Mouse (Mus musculus): ENCODE measurements at regions not wholly inside any gene's neighbourhood (a gene's known extent, or its start where the extent isn't known, plus 50 kb on each side); places are given as distances from the start of the nearest gene placed in this dataset.
"Not testable (repeated sequence)": the region's sequence is repeated elsewhere in the genome, so short reads cannot be mapped to it uniquely, and the experiment has no call there.

DNA sequence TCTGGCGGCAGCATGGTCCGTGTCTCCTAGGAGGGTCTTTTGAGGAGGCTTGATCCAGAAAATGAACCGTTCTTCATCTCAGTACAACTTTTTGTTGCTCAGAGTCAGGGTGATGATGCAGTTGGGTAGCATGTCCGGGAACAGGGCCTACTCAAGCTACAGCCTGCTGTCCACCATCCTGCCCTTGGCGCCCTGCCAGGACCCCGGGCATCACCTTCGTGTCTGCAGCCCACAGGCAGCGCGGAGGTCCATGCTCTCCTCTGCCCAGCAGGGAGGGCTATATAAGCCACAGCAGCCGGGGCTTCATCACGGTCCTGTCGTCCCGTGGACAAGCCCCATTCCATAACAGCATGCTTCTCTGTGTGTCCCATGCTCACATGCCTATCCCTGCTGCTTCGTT lies 107.1 kb upstream of the Klf3 start:
- no peak for DNase-seq (ENCODE audit: low spot score)

DNA sequence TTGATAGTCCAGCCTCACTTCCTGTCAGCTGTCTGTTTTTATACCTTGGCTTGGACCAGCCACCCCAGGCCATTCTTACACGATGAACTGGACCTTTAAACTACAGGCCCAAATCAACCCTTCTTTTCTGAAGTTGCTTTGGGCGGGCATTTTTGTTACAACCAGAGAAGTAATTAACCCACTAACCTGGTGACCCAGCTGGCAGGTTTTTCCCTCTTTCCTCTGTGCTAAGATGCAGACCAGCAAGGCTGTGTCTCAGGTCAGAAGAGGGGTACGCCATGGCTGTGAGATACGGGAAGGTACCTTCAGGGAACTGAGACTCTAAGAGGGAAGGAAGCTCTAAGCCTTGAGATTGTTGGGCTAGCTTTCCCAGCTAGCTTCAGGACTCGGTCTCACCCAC lies 105.7 kb upstream of the Klf3 start:
- DNase-seq (ENCODE audit: low spot score) = no peak

DNA sequence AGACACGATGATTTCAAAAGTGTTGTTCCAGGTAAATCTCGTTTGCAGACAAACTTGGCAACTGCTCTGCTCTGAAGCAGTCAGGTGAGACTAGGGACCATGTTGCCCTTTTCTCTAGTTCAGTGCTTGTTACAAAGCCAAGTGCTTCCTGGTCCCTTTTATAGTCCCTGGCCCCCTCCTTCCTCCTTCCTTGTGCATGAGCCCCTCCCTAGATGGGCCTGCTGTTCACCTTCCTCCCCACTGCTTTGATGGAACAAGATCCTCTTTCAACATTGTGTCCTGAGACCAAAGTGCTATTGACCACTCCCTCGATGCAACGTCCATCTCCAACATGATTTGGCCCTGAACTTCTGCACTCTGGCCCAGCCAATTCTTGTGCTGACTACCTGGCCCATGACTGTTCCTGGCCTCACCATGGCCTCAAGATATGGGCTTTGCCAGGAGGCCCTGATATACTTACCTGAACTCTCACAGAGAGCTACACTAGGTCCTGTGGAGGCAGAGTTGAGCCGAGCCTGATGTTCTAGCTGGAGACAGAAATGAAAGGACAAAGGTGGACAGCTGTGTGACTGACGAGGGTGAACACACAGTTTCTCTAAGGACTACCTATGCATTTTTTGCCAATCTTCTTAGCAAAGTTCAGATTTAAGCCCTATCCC lies 104.6 kb upstream of the Klf3 start:
- no peak for DNase-seq (ENCODE audit: low spot score)

DNA sequence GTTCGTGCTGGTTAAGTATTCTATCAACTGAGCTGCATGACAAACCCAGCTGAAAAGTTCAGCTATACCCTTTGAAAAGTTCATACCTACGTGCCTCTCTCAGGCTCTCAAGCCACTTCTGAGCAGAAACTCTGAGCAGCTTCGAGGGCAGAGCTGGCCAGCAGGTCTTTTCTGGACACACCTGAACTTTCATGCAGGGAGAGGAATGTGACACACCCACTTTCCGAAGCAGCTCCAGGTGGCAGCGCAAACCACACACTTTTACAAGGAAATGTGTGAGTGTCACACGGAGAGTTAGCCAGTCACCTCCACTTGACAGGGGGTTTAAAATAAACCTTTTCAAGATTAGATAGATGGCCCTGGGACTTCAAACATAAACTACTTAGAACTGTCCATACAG lies 103.2 kb upstream of the Klf3 start:
- DNase-seq (ENCODE audit: low spot score) = no peak

DNA sequence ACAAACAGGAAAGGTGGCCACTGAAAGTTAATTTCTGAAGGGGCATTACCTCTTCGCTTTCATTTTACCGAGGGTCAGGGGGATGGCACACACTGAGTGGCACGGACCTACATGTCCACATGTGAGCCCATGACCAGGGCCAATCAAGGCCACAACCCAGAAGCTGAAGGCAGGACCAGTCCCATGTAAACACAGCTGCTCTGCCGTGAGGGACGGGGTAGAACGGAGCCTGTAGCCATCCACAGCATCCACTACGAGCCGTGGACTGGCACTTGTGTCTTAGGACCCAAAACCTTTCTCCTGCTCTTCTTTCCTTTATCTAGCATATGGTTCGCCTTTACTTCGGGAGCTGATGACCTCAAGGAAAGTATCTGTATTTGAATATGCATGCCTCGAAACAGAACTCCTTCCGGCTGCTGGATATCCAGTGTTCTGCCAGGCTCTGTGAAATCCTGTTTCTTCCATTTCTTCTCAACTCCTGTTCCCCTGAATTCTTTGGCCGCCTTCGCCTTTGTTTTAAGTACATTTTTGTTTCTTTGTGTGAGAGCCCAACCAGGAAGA lies 101.9 kb upstream of the Klf3 start:
- no peak for DNase-seq (ENCODE audit: low spot score)

DNA sequence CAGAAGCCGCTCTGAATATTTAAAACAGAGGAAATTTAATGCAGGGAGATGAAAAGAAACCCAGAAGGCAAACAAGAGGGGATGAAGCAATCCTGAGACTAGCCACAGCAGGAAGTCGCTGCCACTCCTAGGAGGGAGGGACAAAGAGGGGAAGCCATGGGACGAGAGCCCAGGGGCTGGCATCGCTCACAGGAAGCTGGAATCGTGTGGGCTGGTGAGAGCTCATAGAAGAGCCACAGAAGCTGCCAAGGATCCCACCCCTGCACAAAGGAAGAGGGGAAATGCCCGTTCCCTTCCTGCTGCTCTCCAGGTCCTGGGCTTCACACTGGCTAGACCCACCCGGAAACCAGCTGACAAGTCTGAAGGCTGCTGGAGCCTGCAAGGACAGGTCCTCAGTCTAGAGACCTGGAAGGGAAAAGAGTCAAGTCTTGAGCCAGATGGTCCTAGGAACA lies 101.4 kb upstream of the Klf3 start:
- peak; percentile 27 for DNase-seq (ENCODE audit: low spot score)

DNA sequence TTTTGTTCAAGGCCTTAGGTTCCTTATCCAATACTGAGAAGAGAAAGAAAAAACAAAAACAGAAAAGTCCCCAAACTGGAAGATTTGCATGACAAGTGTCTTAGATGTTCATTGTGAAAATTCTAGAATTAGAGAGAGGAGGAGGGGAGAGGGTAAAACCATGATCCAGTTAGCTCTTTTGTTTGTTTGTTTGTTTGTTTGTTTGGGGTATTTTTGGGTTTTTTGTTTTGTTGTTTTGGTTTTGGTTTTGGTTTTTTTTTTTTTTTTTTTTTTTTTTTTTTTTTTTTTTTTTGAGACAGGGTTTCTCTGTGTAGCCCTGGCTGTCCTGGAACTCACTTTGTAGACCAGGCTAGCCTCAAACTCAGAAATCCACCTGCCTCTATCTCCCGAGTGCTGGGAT lies 100.8 kb upstream of the Klf3 start:
- DNase-seq (ENCODE audit: low spot score) = not testable (repeated sequence)

DNA sequence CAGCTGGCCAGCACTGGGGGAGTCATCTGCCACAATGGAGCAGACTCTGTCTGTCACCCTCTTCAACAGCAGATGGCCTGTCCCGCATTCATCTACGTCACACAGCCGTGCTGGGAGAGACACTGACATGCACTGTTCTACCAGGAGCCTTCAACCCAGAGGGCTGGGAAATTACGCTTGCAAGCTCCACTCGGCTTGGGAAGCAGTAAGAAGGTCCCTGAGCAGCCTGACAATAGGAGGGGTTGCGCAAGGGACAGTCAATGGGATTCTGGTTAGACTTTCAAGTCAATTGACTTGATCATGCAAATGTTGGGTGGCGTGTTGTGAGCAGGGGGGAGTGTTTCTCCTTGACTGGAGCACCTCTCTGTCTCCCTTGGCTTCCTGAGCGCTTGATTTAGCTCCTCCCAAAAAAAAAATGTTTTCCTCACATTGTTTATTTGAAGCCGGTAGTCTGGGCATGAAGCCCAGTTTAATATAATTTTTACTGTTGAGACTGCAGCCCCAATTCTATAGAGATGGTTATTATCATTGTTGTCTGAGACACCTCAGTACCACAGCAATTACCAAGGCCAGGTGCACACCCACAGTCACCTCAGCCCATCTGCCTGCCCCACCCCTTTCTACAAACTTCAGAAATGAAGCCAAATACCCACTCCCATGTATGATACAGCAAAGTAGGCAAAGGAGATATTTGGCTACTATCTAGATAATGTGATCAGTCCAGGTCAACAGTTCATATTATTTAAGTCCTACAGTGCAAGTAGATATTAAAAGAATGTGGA lies 99.9 kb upstream of the Klf3 start:
- DNase-seq (ENCODE audit: low spot score) = no peak

DNA sequence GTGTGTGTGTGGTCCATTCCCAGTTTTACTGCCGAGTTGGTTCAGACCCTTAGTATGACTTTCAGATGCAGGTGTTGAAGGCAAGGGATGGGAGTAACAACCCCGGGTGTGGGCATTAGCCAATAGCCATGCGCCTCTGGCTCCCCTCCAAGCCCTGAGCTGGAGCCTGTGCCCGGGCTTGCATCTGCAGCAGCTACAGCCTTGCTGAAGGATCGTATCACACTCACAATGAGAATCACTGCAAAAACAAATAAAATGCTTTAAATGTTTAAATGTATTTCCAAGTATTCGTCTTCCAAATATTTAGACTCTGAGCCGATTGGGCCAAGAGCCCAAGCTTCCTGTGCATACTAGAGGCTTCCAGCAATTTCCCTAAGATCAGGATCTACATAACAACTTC lies 99.0 kb upstream of the Klf3 start:
- DNase-seq (ENCODE audit: low spot score) = no peak

DNA sequence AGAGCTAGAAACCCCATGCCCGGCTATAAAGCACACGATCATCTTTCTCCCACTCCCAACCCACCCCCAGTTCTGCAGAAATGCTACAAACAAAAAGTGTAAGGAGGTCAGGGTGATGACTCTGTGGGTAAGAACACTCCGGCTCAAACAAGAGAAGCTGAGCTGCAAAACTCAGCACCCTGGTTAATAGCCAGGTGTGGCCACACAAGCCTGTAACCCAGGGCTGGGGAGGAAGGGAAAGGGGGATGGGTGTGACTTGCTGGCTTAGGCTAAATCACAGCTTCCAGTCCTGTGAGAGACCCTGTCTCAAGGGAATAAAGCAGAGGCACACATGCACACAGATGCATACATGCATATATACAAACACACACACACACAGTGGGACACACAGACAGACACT lies 96.6 kb upstream of the Klf3 start:
- DNase-seq (ENCODE audit: low spot score) = no peak

DNA sequence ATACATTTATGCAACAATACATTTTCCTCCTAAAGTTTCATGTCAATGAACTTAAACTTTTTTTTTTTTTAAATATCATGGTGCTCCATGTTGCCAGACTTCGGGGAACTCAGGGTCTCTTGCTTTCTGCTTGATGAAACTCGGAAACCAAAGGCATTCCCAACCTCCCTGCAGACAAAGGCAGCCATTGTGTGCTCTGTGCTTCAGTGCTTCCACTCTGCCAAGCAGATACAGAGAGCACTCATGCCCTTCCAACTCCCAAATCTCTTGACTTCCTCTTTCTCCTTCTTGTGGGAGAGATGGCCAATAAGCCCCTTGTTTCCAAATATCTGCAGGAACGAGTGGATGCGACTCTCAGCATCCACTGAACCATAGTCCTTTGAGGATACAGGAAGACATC lies 94.0 kb upstream of the Klf3 start:
- DNase-seq (ENCODE audit: low spot score) = no peak

DNA sequence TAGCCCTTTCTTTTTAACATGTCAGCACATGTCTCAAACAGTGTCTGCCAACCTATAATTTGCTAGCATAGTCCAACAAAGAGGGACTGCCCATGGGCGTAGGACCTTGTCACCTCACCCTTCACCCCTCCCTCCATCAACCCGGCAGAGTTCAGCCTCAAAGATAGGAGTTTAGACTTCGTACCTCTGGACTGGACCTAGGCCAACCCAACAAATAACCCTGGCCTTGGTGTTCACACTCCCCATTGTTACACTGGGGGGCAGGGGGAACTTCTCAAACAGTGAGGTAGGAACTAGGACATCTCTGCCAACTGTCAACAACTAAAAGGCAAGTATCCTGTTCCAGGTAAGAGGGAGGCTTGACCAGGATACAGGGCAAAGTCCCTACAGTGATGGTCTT lies 93.0 kb upstream of the Klf3 start:
- DNase-seq (ENCODE audit: low spot score) = peak; percentile 41

DNA sequence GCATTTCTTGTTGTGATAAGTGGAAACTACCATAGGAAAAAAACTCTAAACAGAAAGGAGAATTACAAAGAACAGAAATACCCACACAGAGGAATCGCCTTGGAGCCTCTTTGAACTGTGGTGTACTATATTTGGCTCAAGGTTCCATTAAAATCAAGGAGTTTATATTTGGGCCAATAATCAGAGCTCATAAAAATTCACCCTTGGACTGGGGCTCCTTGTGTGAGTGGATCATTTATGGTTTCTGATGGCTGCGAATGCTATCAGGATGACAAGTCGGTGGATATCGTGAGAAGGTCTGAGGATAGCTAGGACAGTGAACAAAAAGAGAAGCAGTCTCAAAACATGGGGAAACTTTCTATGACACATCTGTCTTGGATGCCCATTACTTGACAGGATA lies 92.2 kb upstream of the Klf3 start:
- no peak for DNase-seq (ENCODE audit: low spot score)

DNA sequence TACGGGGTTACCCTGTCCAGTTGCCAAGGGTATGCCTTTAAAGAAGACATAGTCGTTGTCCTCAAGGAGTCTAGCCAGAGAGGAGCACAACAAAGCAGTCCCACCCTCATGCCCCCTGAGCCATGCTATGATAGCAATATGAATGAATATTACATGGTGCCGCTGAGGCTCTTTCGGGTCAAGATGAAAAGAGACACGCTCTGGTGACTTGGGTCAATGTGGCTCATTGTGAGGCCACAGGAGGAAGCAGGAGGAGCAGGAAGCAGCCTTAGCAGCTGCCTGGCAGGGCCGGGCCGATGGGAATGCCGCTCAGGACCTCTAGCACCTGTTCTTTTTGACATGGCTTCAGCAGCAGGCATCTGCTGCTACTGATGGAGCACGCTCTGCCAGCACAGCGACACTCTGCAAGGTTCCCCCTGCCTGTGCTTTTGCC lies 89.0 kb upstream of the Klf3 start:
- DNase-seq (ENCODE audit: low spot score) = no peak

DNA sequence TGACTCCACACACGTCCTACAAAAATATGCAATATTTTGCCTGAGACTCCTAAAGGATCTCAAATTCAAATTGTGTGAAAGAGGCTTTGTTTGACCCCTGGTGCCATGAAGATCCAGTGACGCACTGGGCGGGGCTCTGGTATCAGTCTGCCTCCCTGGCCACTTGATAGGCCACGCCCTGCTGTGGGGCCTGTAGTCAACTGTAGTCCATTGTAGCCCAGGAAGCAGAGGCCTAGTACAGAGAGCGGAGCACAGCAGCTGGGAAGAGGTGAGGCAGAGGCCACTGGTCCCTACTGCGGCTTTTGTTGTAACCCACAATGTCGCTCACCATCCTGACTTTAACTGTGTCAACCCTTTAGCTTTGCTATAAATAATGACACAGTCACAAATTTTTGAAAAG lies 88.5 kb upstream of the Klf3 start:
- peak; percentile 27 for DNase-seq (ENCODE audit: low spot score)

DNA sequence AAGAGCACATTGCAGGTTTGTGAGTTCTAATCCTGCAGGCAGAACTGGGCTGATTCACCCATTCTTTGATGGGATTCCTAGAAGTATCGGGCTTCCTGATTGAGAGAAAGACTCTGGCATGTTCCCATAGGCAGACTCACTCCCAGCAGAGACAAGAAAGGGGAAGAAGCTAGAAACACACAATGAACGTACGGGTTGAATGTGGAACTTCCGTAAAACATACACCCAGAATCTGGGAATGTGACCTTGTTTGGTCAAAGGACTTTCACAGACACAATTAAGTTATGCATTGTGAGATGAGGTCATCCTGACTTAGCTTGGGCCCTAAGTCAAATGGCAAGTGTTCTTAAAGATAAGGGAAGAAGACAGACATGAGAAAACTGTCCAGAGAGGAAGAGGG lies 86.6 kb upstream of the Klf3 start:
- DNase-seq (ENCODE audit: low spot score) = no peak

DNA sequence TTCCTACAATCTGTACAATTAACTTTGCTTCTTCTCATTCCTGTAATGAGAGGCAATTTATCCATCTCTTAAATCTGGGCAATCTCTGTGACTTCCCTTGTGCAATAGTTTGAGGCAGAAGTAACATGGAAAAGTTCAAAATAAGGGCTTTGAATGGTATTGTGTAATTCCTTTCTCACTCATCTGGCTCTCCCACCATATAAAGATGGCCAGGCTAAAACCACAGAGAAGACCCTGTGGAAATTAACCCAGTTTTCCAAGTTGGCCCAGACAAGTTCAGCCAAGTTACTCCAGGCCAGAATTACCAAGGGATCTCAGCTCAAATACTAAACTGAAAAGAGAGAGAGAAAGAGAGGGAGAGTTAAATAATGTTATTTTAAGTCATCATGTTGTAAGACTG lies 81.0 kb upstream of the Klf3 start:
- DNase-seq (ENCODE audit: low spot score) = no peak

DNA sequence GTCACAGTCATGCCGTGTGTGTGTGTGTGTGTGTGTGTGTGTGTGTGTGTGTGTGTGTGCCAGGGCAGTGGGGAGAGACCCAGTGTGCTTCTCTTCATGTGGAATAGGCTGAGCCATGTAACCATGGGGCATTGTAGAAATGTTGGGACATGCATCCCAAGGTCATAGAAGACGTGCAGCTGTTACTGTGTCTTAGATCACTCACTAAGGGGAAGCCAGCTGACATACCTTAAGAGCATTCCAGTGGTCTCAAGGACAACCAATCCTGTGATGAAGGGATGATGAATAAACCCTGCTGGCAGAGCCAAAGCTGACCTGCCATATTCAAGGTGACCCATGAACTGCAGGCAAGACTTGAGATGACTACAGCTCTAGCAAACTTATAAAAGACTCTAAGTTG lies 75.3 kb upstream of the Klf3 start:
- DNase-seq (ENCODE audit: low spot score) = no peak

DNA sequence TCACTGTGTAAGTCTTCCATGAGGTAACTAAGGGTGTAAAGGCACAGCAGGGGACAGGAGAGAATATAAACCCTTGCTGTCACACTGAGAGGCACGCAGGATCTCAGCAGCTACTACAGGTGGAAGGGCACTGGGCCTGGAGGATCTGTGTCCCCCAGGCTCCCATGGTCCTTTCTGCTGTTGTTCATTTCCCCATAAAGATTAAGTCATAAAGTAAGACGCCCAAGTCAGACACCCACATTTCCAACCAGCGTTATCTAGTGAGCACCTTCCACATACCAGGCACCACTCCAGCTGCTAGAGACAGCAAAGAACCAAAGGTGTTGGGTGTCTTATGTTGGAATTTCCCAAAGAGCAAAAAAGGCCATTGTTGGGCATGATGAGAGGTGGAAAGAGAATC lies 70.8 kb upstream of the Klf3 start:
- DNase-seq (ENCODE audit: low spot score) = no peak

DNA sequence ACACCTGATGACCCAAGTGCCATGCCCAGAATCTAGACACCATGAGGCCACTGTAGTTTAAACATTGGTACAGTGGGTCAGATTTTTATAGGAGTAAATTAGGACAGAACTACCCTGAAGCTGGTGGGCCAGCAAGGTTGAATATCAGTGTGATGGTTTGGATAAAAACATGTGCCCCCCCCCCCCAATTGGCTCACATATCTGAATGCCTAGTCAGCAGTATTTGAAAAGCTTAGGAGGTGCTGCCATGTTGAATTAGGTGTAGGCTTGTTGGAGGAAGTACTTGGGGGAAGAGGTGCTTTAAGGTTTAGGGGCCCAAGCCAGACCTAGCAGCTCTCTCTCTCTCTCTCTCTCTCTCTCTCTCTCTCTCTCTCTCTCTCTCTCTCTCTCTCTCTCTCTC lies 66.2 kb upstream of the Klf3 start:
- no peak for DNase-seq (ENCODE audit: low spot score)

DNA sequence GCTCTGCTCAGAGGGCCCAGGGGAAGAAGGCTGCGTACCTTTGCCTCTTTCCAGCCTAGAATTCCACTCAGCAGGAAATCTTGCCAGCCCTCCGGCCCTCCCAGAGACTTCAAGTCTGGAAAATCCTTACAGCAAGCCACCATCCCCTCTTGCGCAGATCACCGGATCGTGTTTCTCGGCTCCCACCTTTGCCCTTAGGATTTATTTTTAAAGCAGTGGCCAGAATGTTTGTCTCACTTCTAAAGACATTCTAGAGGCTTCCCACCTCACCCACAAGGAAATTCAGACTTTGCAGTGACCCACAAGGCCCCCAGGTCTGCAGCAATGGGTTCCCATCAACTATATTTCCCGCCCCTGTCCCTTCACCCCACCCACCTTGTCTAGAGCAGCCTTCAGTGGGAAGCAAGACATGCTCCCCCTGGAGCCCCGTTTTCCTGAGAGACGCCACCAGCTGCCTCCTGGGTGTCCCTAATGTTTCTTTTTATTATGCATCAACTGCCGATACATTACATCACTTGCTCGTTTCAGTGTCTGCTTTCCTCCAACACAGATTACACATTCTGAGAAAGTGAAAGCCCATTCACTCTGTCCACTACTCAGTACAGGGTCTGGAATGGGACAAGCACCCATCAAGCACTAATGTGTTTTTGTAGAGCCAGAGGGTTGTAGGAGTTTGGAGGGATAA lies 65.0 kb upstream of the Klf3 start:
- peak; percentile 9 for DNase-seq (ENCODE audit: low spot score)

DNA sequence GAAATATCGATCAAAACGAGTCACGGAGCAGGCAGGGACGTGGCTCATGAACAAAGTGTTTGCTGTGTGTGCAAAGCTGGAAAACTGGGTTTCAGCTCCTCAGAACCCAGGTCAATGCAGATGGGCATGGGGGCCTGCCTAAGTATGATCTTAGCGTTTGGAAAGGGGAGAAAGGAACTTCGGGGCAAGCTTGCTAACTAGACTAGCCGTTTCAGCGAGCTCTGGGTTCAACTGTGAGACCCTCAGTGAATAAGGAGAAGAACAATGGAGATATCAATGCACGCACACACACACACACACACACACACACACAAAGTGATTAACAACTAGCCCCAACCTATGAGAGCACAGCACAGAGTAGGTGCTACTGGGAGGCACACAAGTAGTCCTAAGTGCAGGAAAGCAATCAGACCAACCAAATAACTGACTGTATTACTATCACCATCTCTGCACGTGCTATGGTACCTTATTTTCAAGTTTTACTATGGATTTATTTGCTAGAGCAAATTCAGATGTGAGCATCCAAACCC lies 64.3 kb upstream of the Klf3 start:
- DNase-seq (ENCODE audit: low spot score) = no peak
